27 mouse cellular contexts compared by ENCODE assay signal in genomic region chr12:15838201-15838600, GRCm38 (mm10). TPM values are rescaled to one million over a fixed set of nuclear protein-coding genes. Genes with fewer than 3 reads are reported as not detected.
A peak's percentile ranks its signal among the peaks of the same experiment; 100 is the strongest.
DNase-seq lines count a peak whose midpoint lies in the region; ATAC-seq and TF ChIP-seq lines count a peak whose summit lies in the region.
"Had no signal": no experiment of that assay in that cellular context is flagged by ENCODE, and none has a peak within 500 bp of the region (broad histone marks: within the 10 kb centered on the region; RNA-seq: fewer than 3 reads in every experiment).

No protein-coding gene starts in this region.

- ATAC-seq in Patski = peak; percentile 62
- ATAC-seq in granulocyte monocyte progenitor cell, adult 5-6 weeks (replicated peaks; ENCODE audit: poor library complexity, severe bottlenecking) = no peak
- no peak for ATAC-seq in forebrain, embryonic 12.5 days (ENCODE audit: low FRiP score)
- ATAC-seq in midbrain, embryonic 11.5 days (ENCODE audit: low FRiP score) = no peak
- ATAC-seq: CD4-positive, CD25-positive, alpha-beta regulatory T cell, adult 4 months; forebrain, embryonic 13.5 days; forebrain, embryonic 15.5 days; forebrain, postnatal 0 days had no signal

- H3K36me3 ChIP-seq in forebrain, embryonic 12.5 days (replicated peaks) = no peaks in the 10 kb centered on the region
- H3K36me3 ChIP-seq in midbrain, embryonic 11.5 days (ENCODE audit: control insufficient read depth, insufficient read depth, low read length) = no peaks in the 10 kb centered on the region
- H3K36me3 ChIP-seq: embryonic facial prominence, embryonic 10.5 days; embryonic facial prominence, embryonic 12.5 days; forebrain, embryonic 10.5 days; forebrain, embryonic 15.5 days; G1E had no signal

- no peak for TF ChIP-seq POLR2A in embryonic fibroblast, embryonic 13.5 days (IDR thresholded peaks at IDR 0.05; ENCODE audit: low read depth, low read length)

- H3K27ac ChIP-seq in embryonic fibroblast, embryonic 13.5 days (ENCODE audit: insufficient read depth, low read length) = peak overlapping the region; percentile 2; the same call in 1 of the 2 replicates
- H3K27ac ChIP-seq in forebrain, embryonic 12.5 days = no peak overlapping the region
- H3K27ac ChIP-seq in midbrain, embryonic 11.5 days (ENCODE audit: low read depth, low read length) = no peak overlapping the region
- H3K27ac ChIP-seq: embryonic facial prominence, embryonic 10.5 days; embryonic facial prominence, embryonic 12.5 days; forebrain, embryonic 10.5 days; forebrain, embryonic 13.5 days; forebrain, embryonic 15.5 days had no signal

- no peaks in the 10 kb centered on the region for H3K27me3 ChIP-seq in Patski
- H3K27me3 ChIP-seq in forebrain, embryonic 12.5 days = no peaks in the 10 kb centered on the region
- H3K27me3 ChIP-seq in midbrain, embryonic 11.5 days (ENCODE audit: control insufficient read depth, insufficient read depth, low read length) = no peaks in the 10 kb centered on the region
- H3K27me3 ChIP-seq: CH12.LX; embryonic facial prominence, embryonic 12.5 days; forebrain, embryonic 13.5 days; forebrain, embryonic 15.5 days had no signal

- TF ChIP-seq CTCF in Patski (IDR thresholded peaks at IDR 0.05) = no peak
- no peak for TF ChIP-seq CTCF in embryonic fibroblast, embryonic 13.5 days (IDR thresholded peaks at IDR 0.05; ENCODE audit: borderline replicate concordance, insufficient read depth, low read length)

- 86% methylated on average over 2 of the region's 2 CpGs for WGBS in forebrain, embryonic 12.5 days
- WGBS in midbrain, embryonic 11.5 days = 89% methylated on average over 2 of the region's 2 CpGs

- peaks cover 11% of the 10 kb centered on the region for H3K4me1 ChIP-seq in embryonic fibroblast, embryonic 13.5 days (ENCODE audit: control insufficient read depth, insufficient read depth, low read length)
- H3K4me1 ChIP-seq in forebrain, embryonic 12.5 days = no peaks in the 10 kb centered on the region
- H3K4me1 ChIP-seq in midbrain, embryonic 11.5 days (ENCODE audit: control insufficient read depth, insufficient read depth, low read length) = no peaks in the 10 kb centered on the region
- H3K4me1 ChIP-seq: embryonic facial prominence, embryonic 10.5 days; embryonic facial prominence, embryonic 12.5 days; forebrain, embryonic 10.5 days; forebrain, embryonic 13.5 days; forebrain, embryonic 15.5 days had no signal

- POLR2A ChIA-PET in Patski (lab: Charles Lee) = no interaction called here

- no peaks in the 10 kb centered on the region for H3K9me3 ChIP-seq in forebrain, embryonic 12.5 days
- H3K9me3 ChIP-seq in midbrain, embryonic 11.5 days (ENCODE audit: control insufficient read depth, low read length) = no peaks in the 10 kb centered on the region
- H3K9me3 ChIP-seq: embryonic facial prominence, embryonic 10.5 days; embryonic facial prominence, embryonic 12.5 days; forebrain, embryonic 10.5 days; forebrain, embryonic 13.5 days; forebrain, embryonic 15.5 days; G1E had no signal

- H3K4me2 ChIP-seq in forebrain, embryonic 12.5 days = no peak overlapping the region
- no peak overlapping the region for H3K4me2 ChIP-seq in midbrain, embryonic 11.5 days
- H3K4me2 ChIP-seq: embryonic facial prominence, embryonic 12.5 days; forebrain, embryonic 13.5 days; forebrain, embryonic 15.5 days had no signal

- no peak overlapping the region for H3K9ac ChIP-seq in forebrain, embryonic 12.5 days
- H3K9ac ChIP-seq in midbrain, embryonic 11.5 days (ENCODE audit: low read length) = no peak overlapping the region
- H3K9ac ChIP-seq: embryonic facial prominence, embryonic 12.5 days; forebrain, embryonic 13.5 days; forebrain, embryonic 15.5 days; forebrain, postnatal 0 days had no signal

- in situ Hi-C loops in Patski (cut with MboI; ENCODE audit: low pct_unique_long_range_greater_than_20kb) = loop anchor here (5.0 kb wide), 1 partner anchor 74 kb away; no protein-coding TSS in a partner anchor

- DNase-seq in adrenal gland, adult 2 months = peak; percentile 9
- DNase-seq in adrenal gland, adult 18-20 months (ENCODE audit: low spot score in 2 of 2) = no peak
- DNase-seq in Muller cell, postnatal 12 days (ENCODE audit: inconsistent ontology term) = peak; percentile 57
- DNase-seq in Patski (ENCODE audit: low read depth, low spot score) = peak; percentile 54
- no peak for DNase-seq in midbrain, embryonic 11.5 days (ENCODE audit: low spot score, missing footprints)
- DNase-seq: adrenal gland, adult 8-10 months; adrenal gland, postnatal 14 days; adrenal gland, postnatal 36 days; B cell, adult 2 months; cerebellum, adult 11-12 months; cerebellum, adult 2 months; cerebellum, adult 9-10 months; cerebellum, postnatal 10 days; cerebellum, postnatal 25 days; forebrain, postnatal 0 days had no signal

- CTCF ChIA-PET in Patski (lab: Charles Lee) = interaction anchor here (0.6 to 1.2 kb wide), 2 partner anchors 15 to 172 kb away, joined by 3 read pairs; no protein-coding TSS in a partner anchor

- H3K4me3 ChIP-seq in embryonic fibroblast, embryonic 13.5 days (ENCODE audit: insufficient read depth, low read length) = no peak overlapping the region
- no peak overlapping the region for H3K4me3 ChIP-seq in forebrain, embryonic 12.5 days (replicated peaks)
- H3K4me3 ChIP-seq in midbrain, embryonic 11.5 days (ENCODE audit: low read depth, low read length) = no peak overlapping the region
- H3K4me3 ChIP-seq: embryonic facial prominence, embryonic 10.5 days; embryonic facial prominence, embryonic 12.5 days; erythroblast, embryonic 14.5 days; forebrain, embryonic 10.5 days; forebrain, embryonic 13.5 days; forebrain, embryonic 15.5 days had no signal

RNA-seq across cellular contexts. Expression of gene Trib2, which starts 21.5 kb away (rescaled TPM):
- total RNA-seq in adrenal gland, adult 2 months (2021) = 10 to 100 TPM; 10.7 to 16.3 TPM
- polyA plus RNA-seq in adrenal gland, adult 2 months (2012; rRNA removed) = 8.8 and 10.5 TPM in 2 replicates
- 10 to 100 TPM; 11.4 to 14.7 TPM for total RNA-seq in adrenal gland, adult 18-20 months (2021)
- 10.2 TPM for polyA plus RNA-seq in Patski (2021)
- 30.2 and 34.0 TPM in 2 replicates for polyA plus RNA-seq in embryonic fibroblast, embryonic 13.5 days (2011; ENCODE audit: insufficient read length, low read depth, missing spikeins)
- total RNA-seq in granulocyte monocyte progenitor cell, adult 5-6 weeks (2014; fragmentation: Nextera tagmentation) = 0.47 and 1.5 TPM in 2 replicates
- total RNA-seq in granulocyte monocyte progenitor cell, adult 5-6 weeks (2017) = 0.05 and 0.09 TPM in 2 replicates
- 81.1 and 92.2 TPM in 2 replicates for polyA plus RNA-seq in forebrain, embryonic 12.5 days (2016; fragmentation: Nextera tagmentation; extraction: Ambion mirVana)
- polyA plus RNA-seq in midbrain, embryonic 11.5 days (2014; fragmentation: Nextera tagmentation; extraction: Ambion mirVana) = 63.7 and 70.8 TPM in 2 replicates
- polyA plus RNA-seq: erythroblast, embryonic 14.5 days; G1E had no signal

Comparison
In these comparisons a context has a peak if more than half of its experiments do, and no peak if none do; other contexts are left out.
1. DNase-seq: peak in adrenal gland, adult 2 months (single experiment), Muller cell, postnatal 12 days (single experiment) and Patski (single experiment); none in adrenal gland, adult 18-20 months (0 of 2) and midbrain, embryonic 11.5 days (single experiment).